Mouse (Mus musculus) spleen, adult 2 months (tissue): Measurements from ENCODE around the gene Ahsa2. TPM values are rescaled to one million over a fixed set of nuclear protein-coding genes. Genes with fewer than 3 reads are reported as not detected.
"Not testable (repeated sequence)": the region's sequence is repeated elsewhere in the genome, so short reads cannot be mapped to it uniquely, and the experiment has no call there.

ENCODE experiments used
- DNase-seq, 2 experiments: peaks; one replicate each; pipeline versions ENCODE4 v3.0.0 to v3.0.0-alpha.2; 2012 to 2021; ENCODE audit warnings: low spot score in 2 of 2, low read depth in 1 of 2
- H3K27ac ChIP-seq: fragments of 200-500 bp; 2 replicates; pipeline ENCODE4 v1.5.1; 2012; ENCODE audit warnings: low read length, inconsistent platforms; ENCODE audit not compliant: insufficient read depth
- H3K27me3 ChIP-seq: fragments of 200-500 bp; 2 replicates; pipeline ENCODE4 v1.6.1; 2012; ENCODE audit warnings: mild to moderate bottlenecking, moderate library complexity, low read length, inconsistent platforms; ENCODE audit not compliant: control insufficient read depth, insufficient read depth
- H3K36me3 ChIP-seq: fragments of 200-500 bp; 2 replicates; pipeline ENCODE4 v1.6.1; 2012; ENCODE audit warnings: mild to moderate bottlenecking, low read length, inconsistent platforms; ENCODE audit not compliant: control insufficient read depth, insufficient read depth
- H3K4me1 ChIP-seq: fragments of 200-500 bp; 2 replicates; pipeline ENCODE4 v1.6.1; 2011; ENCODE audit warnings: inconsistent platforms; ENCODE audit not compliant: control insufficient read depth, insufficient read depth, insufficient read length
- H3K4me3 ChIP-seq: fragments of 200-500 bp; 2 replicates; pipeline ENCODE4 v1.5.1; 2011; ENCODE audit warnings: mild to moderate bottlenecking, inconsistent platforms; ENCODE audit not compliant: insufficient read depth, insufficient read length; ENCODE audit errors: extremely low read depth
- CTCF ChIP-seq: fragments of 200-500 bp; IDR thresholded peaks from 2 replicates; pipeline ENCODE4 v1.5.1; 2011; ENCODE audit warnings: mild to moderate bottlenecking, inconsistent platforms; ENCODE audit not compliant: insufficient read depth, insufficient read length, insufficient replicate concordance; ENCODE audit errors: extremely low read depth
- POLR2A ChIP-seq: fragments of 200-500 bp; IDR thresholded peaks from 2 replicates; pipeline ENCODE4 v1.6.1; 2011; ENCODE audit warnings: low read depth, low read length, inconsistent platforms
- WGBS: fragments of 180-500 bp; shearing (Covaris S2); methylation state at CpG from one replicate; pipeline ENCODE4 v1.1.7; 2018; 5-methylcytosine and 5-hydroxymethylcytosine counted together
- polyA plus RNA-seq: library from polyadenylated mRNA; depleted of rRNA; stranded (reverse); fragments of >200 nt; gene quantifications from 2 replicates; pipeline ENCODE4 v1.2.3, GENCODE M21; 2012; rRNA removed

Gene Ahsa2
- polyA plus RNA-seq, 1 experiment = 6.1 TPM

DNA sequence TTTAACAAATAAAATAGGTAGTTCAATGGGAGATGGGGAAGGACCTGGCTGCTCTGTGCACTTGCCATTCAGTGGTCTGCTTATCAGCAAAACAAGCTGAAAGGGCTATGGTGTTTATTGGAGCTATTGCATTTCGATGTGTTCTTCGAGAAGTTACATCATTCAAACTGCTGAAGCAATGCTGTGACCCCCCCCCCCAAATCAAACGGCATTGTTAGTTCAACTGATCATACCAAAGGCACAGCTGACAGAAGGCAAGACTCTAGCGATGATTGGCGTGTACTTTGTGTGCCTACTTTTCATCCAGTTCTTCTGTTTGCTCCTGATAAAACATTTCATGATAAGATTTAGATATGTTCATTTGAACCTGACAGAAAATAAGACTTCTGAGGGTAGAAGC lies 779 bp upstream of the Ahsa2 start:
- Histone ChIP-seq H3K27ac (no peak overlapping the region), H3K36me3 (peaks cover 4% of the 10 kb centered on the region), H3K4me1 (peaks cover 4% of the 10 kb centered on the region; the same call in 1 of the 2 replicates), H3K27me3 (0 out of 2 replicates have a peak, but pooled peaks cover 1% of the 10 kb centered on the region), H3K4me3 (no peak overlapping the region)
- no peak for DNase-seq
- 41% methylated on average over 5 of the region's 5 CpGs for WGBS
- TF ChIP-seq POLR2A (no peak), CTCF (no peak)

- TF ChIP-seq CTCF = no peak
- TF ChIP-seq POLR2A = no peak
- peaks cover 11% of the 10 kb centered on the region for H3K36me3 ChIP-seq
- H3K4me3 ChIP-seq = peak overlapping the region; percentile 72
- peak overlapping the region; percentile 80 for H3K27ac ChIP-seq
- peak; percentile 29 to 57 for DNase-seq
- H3K4me1 ChIP-seq = peaks cover 4% of the 10 kb centered on the region; the same call in 1 of the 2 replicates
- under 1% methylated on average over 22 of the region's 22 CpGs for WGBS
- H3K27me3 ChIP-seq = 0 out of 2 replicates have a peak, but pooled peaks cover 1% of the 10 kb centered on the region
Observed at GRCm38 (mm10) chr11:23497335-23497717, 504 bp downstream of the Ahsa2 start.

GRCm38 (mm10) chr11:23496661-23497060 lies 1.2 kb downstream of the Ahsa2 start:
- 63% methylated on average over 6 of the region's 6 CpGs for WGBS
- no peak for DNase-seq
- H3K27ac ChIP-seq = no peak overlapping the region
- 0 out of 2 replicates have a peak, but pooled peaks cover 1% of the 10 kb centered on the region for H3K27me3 ChIP-seq
- H3K4me3 ChIP-seq = peak overlapping the region; percentile 72; the same call in 1 of the 2 replicates
- H3K4me1 ChIP-seq = peaks cover 4% of the 10 kb centered on the region; the same call in 1 of the 2 replicates
- H3K36me3 ChIP-seq = peaks cover 15% of the 10 kb centered on the region
- TF ChIP-seq CTCF (no peak), POLR2A (no peak)

DNA sequence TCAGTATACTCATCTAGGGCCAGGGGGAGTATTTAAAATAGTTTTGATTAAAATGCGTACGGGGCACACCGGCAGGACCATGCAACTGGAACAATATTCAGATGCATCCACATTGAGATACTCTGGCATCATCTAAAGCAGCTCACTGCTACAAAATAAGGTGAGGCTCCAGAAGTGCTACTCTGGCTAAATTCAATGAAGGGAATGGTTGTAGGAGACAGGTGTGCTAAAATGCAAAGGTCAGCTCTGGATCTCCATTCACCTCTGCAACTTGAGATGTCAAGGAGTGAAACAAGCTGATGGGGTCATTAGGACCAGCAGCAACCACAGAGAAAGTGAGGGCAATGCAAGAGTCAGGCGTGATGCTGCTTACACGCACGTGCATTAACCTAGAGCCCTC lies 2.6 kb downstream of the Ahsa2 start:
- Histone ChIP-seq H3K27ac (no peak overlapping the region), H3K27me3 (0 out of 2 replicates have a peak, but pooled peaks cover 1% of the 10 kb centered on the region), H3K36me3 (peaks cover 24% of the 10 kb centered on the region), H3K4me3 (no peak overlapping the region), H3K4me1 (peaks cover 4% of the 10 kb centered on the region; the same call in 1 of the 2 replicates)
- TF ChIP-seq POLR2A = no peak
- no peak for TF ChIP-seq CTCF
- DNase-seq = no peak
- WGBS = 96% methylated on average over 6 of the region's 6 CpGs

GRCm38 (mm10) chr11:23492048-23492790 lies 5.6 kb downstream of the Ahsa2 start:
- no peaks in the 10 kb centered on the region for H3K27me3 ChIP-seq
- WGBS = 89% methylated on average over 4 of the region's 4 CpGs
- peaks cover 4% of the 10 kb centered on the region; the same call in 1 of the 2 replicates for H3K4me1 ChIP-seq
- peaks cover 39% of the 10 kb centered on the region for H3K36me3 ChIP-seq
- H3K4me3 ChIP-seq = no peak overlapping the region
- no peak for DNase-seq
- H3K27ac ChIP-seq = no peak overlapping the region
- TF ChIP-seq CTCF (no peak), POLR2A (no peak)

DNA sequence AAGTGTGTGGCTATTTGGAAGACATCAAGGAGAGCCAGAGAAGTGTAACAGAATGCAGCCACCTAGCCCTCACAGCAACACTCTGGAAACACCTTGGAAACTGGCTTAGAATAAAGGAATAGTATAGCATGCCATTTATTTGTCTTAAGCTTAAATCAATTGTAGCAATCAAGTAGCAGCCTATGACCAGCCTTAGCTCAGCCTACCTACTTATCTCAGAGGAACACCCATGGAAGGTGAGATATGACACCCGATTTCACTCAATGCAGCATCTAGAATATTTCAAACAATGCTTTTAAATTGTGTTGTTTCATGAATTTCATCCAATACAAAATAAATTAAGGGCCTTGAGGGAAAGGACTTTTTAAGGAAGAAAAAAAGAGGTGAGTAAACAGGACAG lies 7.9 kb downstream of the Ahsa2 start:
- Histone ChIP-seq H3K27ac (no peak overlapping the region), H3K27me3 (no peaks in the 10 kb centered on the region), H3K4me1 (no peaks in the 10 kb centered on the region), H3K36me3 (peaks cover 42% of the 10 kb centered on the region), H3K4me3 (no peak overlapping the region)
- 88% methylated on average over 1 of the region's 1 CpGs for WGBS
- DNase-seq = no peak
- TF ChIP-seq POLR2A = no peak
- TF ChIP-seq CTCF = no peak

DNA sequence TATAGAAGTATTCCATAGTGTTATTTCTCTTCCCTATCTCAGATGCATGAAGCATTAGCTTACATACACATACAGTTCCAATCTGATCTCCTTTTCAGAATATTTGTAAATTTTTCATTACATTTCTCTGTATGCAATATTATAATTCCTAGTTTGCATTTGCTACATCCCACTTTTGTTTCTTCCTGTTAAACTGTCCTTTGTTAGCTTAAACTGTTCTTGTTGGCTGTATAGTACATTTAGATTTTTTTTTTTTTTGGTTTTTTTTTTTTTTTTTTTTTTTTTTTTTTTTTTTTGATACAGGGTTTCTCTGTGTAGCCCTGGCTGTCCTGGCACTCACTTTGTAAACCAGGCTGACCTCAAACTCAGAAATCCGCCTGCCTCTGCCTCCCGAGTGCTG lies 32.0 kb downstream of the Ahsa2 start:
- not testable (repeated sequence) for H3K4me3 ChIP-seq, H3K36me3 ChIP-seq, H3K27me3 ChIP-seq, H3K27ac ChIP-seq, H3K4me1 ChIP-seq, DNase-seq
- 100% methylated on average over 2 of the region's 2 CpGs for WGBS

Other genes starting within 250 kb of the Ahsa2 start
- 3.9 and 4.5 TPM in 2 replicates for gene Xpo1, start 242.0 kb downstream of the Ahsa2 start, polyA plus RNA-seq
- 4.9 and 5.6 TPM in 2 replicates for gene Usp34, start 191.1 kb downstream of the Ahsa2 start, polyA plus RNA-seq
- not detected in 2 replicates for gene 1700093K21Rik, start 23.1 kb upstream of the Ahsa2 start, polyA plus RNA-seq
- 0.39 and 1.4 TPM in 2 replicates for gene 0610010F05Rik, start 135.6 kb upstream of the Ahsa2 start, polyA plus RNA-seq
- gene Pus10, start 167.6 kb upstream of the Ahsa2 start, polyA plus RNA-seq = 1.5 TPM in 2 replicates
- 2.6 and 2.9 TPM in 2 replicates for gene Pex13, start 167.9 kb upstream of the Ahsa2 start, polyA plus RNA-seq